Mouse (Mus musculus) forebrain, embryonic 14.5 days (tissue): ENCODE measurements around the gene Tlcd1. TPM values are rescaled to one million over a fixed set of nuclear protein-coding genes. Genes with fewer than 3 reads are reported as not detected.

ENCODE experiments used
- ATAC-seq: fragments of 200-750 bp; cut with Nextera tagmentation; 2 replicates; pipeline ENCODE4 v1.8.0; 2017; ENCODE audit warnings: mild to moderate bottlenecking, moderate library complexity
- DNase-seq: peaks from one replicate; pipeline ENCODE4 v3.0.0-alpha.2; 2015; ENCODE audit warnings: low spot score
- H3K27ac ChIP-seq: fragments of 300-500 bp; sonication (generic); 2 replicates; pipeline ENCODE4 v1.5.1; 2014; ENCODE audit warnings: low read depth, mild to moderate bottlenecking, control low read depth, low read length, moderate library complexity
- H3K27me3 ChIP-seq: fragments of 300-500 bp; sonication (generic); replicated peaks from 2 replicates; pipeline ENCODE4 v1.6.1; 2014; ENCODE audit warnings: low read length, control low read depth, mixed read lengths; ENCODE audit not compliant: control insufficient read depth, insufficient read depth
- H3K36me3 ChIP-seq: fragments of 300-500 bp; sonication (generic); 2 replicates; pipeline ENCODE4 v1.6.1; 2014; ENCODE audit warnings: low read length, control low read depth; ENCODE audit not compliant: control insufficient read depth, insufficient read depth
- H3K4me1 ChIP-seq: fragments of 300-500 bp; sonication (generic); 2 replicates; pipeline ENCODE4 v1.6.1; 2014; ENCODE audit warnings: antibody characterized with exemption, low read length, control low read depth; ENCODE audit not compliant: control insufficient read depth, insufficient read depth
- H3K4me2 ChIP-seq: fragments of 300-500 bp; sonication (generic); 2 replicates; pipeline ENCODE4 v1.6.1; 2014; ENCODE audit warnings: mild to moderate bottlenecking, control low read depth, low read length
- H3K4me3 ChIP-seq: fragments of 300-500 bp; sonication (generic); 2 replicates; pipeline ENCODE4 v1.5.1; 2014; ENCODE audit warnings: low read depth, low read length, control low read depth
- H3K9ac ChIP-seq: fragments of 300-500 bp; sonication (generic); 2 replicates; pipeline ENCODE4 v1.6.1; 2014; ENCODE audit warnings: mild to moderate bottlenecking, low read length, control low read depth, moderate library complexity
- H3K9me3 ChIP-seq: fragments of 300-500 bp; sonication (generic); replicated peaks from 2 replicates; pipeline ENCODE4 v1.6.1; 2016; ENCODE audit warnings: low read length, control low read depth, mixed read lengths; ENCODE audit not compliant: control insufficient read depth
- WGBS: fragments of 180-500 bp; shearing (Covaris S2); extraction: QIAGEN DNeasy Blood & Tissue Kit; methylation state at CpG from one replicate; pipeline ENCODE4 v1.1.7; 2014; 5-methylcytosine and 5-hydroxymethylcytosine counted together
- polyA plus RNA-seq: library from polyadenylated mRNA; unstranded; fragments of >200 nt; fragmentation: Nextera tagmentation; extraction: Ambion mirVana; gene quantifications from 2 replicates; pipeline ENCODE4 v1.2.1, GENCODE M21; 2014

Tlcd1 gene
- polyA plus RNA-seq, 1 experiment from 2014 or later = 4.4 TPM

DNA sequence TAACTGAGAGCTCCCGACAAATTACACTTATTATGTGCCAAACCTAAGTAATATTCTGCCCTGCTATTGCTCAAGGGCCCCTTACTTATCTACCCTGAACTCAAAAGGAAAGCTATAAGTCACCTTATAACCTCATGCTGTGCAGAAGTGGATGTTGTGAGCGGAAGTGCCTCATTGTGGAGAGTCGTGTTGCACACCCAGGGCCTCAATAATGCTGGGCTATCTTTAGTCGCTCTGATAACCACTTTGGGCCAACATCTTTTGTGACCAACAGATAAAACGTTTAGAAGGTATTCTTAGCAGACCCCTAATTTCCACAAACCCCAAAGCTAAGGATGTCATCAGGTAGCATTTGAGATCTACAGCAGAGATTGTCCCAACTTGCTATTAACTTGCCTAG is 35.8 kb upstream of the Tlcd1 start:
- Histone ChIP-seq H3K27ac (no peak overlapping the region), H3K9ac (no peak overlapping the region), H3K4me3 (no peak overlapping the region), H3K4me1 (no peaks in the 10 kb centered on the region), H3K36me3 (peaks cover 27% of the 10 kb centered on the region), H3K27me3 (no peaks in the 10 kb centered on the region), H3K4me2 (no peak overlapping the region), H3K9me3 (no peaks in the 10 kb centered on the region)
- WGBS = 86% methylated on average over 5 of the region's 5 CpGs
- DNase-seq (no peak), ATAC-seq (no peak)

DNA sequence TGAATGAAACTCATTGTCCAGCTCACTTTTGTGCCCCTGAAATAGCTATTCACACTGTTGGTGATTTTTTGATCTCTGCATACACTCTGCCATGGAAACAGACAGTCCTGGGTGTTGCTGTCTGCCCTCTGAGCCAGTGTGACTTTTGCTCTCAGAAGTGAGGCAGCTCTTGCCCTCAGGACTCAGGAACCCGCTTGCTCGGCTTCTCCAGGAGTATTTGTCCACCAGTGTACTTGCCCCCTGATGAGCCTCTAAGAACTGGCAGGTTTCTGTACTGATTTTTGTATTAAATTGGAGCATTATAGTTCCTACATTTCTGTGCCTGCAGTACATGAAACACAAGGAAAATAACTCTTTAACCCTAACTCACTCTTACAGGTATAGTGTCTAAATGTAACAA is 33.0 kb upstream of the Tlcd1 start:
- Histone ChIP-seq H3K27me3 (no peaks in the 10 kb centered on the region), H3K4me1 (no peaks in the 10 kb centered on the region), H3K4me2 (no peak overlapping the region), H3K36me3 (peaks cover 52% of the 10 kb centered on the region), H3K9ac (no peak overlapping the region), H3K4me3 (no peak overlapping the region), H3K27ac (no peak overlapping the region), H3K9me3 (no peaks in the 10 kb centered on the region)
- DNase-seq (no peak), ATAC-seq (no peak)
- WGBS = 86% methylated on average over 2 of the region's 2 CpGs

DNA sequence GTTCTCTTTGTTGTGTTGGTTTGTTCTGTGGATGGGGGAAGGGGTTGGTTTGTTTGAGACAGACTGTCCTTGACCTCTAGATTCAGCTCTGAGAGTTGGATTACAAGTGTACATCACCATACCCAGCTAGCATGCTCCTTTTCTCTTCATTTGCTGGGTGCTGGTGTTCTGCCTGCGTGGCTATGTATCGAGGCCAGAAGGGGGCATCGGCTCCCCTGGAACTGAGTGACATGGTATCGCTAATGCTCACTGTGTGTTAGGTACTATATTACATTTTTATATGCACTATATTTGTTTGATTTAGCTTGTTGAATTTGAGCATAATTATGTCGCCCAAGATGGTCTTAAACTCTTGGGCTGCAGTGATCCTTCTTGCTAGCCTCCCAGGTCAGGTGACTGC is 30.3 kb upstream of the Tlcd1 start:
- 91% methylated on average over 5 of the region's 5 CpGs for WGBS
- Histone ChIP-seq H3K27ac (no peak overlapping the region), H3K4me1 (no peaks in the 10 kb centered on the region), H3K9me3 (no peaks in the 10 kb centered on the region), H3K4me3 (no peak overlapping the region), H3K36me3 (peaks cover 76% of the 10 kb centered on the region), H3K27me3 (no peaks in the 10 kb centered on the region), H3K9ac (no peak overlapping the region), H3K4me2 (no peak overlapping the region)
- no peak for DNase-seq
- ATAC-seq = no peak

DNA sequence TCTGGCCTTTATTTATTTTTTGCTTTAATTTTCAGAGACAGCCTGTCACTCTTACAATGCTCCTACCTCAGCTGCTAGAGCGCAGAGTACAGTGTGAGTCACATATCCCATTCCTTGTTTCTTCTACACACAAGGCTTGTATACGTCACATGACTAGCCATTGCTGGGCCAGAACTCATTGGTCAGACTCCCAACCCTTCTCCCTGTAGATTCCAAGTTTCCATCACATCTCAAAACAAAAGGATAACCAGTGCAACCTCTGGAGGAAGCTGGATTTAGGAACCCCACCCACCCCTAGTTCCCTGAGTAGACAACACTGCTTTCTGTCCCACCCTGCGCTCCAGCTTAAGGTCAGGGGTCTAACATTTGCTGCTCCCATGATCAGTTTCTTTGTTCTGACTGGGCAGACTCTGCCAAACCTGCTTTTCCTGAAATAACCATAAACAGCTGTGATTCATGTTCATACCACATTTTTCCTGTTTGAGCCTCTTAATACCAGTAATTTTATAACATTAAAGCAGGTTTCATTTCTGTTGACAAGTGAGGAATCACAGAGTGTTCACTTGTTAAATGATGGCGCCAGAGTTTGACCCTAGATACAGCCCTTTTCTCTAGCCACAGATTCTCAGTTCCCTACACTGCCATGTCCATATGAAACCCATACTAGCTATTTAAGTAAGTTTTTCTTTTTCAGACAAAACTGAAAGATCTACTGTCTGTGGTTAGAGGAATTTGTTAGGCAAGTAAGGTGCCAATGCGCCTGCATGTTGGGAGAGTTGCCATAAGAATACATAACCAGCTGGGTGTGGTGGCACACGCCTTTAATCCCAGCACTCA is 29.6 kb upstream of the Tlcd1 start:
- WGBS = 93% methylated on average over 6 of the region's 6 CpGs
- H3K4me2 ChIP-seq = no peak overlapping the region
- ATAC-seq = no peak
- no peak overlapping the region for H3K27ac ChIP-seq
- H3K9ac ChIP-seq = no peak overlapping the region
- peaks cover 79% of the 10 kb centered on the region for H3K36me3 ChIP-seq
- H3K27me3 ChIP-seq = no peaks in the 10 kb centered on the region
- no peak overlapping the region for H3K4me3 ChIP-seq
- H3K4me1 ChIP-seq = peaks cover under 1% of the 10 kb centered on the region
- no peak for DNase-seq
- no peaks in the 10 kb centered on the region for H3K9me3 ChIP-seq

DNA sequence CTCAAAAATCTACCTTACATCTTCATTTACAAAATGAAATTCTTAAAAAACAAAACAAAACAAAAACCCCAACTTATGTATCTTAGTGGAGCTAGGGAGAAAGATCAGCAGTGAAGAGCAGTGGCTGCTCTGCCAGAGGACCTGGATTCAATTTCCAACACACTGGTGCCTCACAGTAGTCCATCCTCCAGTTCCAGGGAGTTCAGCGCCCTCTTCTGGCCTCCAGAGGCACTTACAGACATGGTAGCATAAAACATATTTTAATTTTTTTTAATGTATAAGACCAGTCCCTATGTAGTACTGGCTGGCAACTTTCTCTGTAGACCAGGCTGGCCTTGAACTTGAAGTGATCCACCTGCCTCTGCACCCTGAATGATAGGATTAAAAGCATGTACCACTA is 25.4 kb upstream of the Tlcd1 start:
- Histone ChIP-seq H3K36me3 (peaks cover 81% of the 10 kb centered on the region), H3K27ac (no peak overlapping the region), H3K4me3 (no peak overlapping the region), H3K9ac (no peak overlapping the region), H3K9me3 (no peaks in the 10 kb centered on the region), H3K27me3 (no peaks in the 10 kb centered on the region), H3K4me2 (no peak overlapping the region), H3K4me1 (peaks cover 17% of the 10 kb centered on the region)
- 24% methylated on average over 1 of the region's 1 CpGs for WGBS
- no peak for ATAC-seq
- peak; percentile 37 for DNase-seq

DNA sequence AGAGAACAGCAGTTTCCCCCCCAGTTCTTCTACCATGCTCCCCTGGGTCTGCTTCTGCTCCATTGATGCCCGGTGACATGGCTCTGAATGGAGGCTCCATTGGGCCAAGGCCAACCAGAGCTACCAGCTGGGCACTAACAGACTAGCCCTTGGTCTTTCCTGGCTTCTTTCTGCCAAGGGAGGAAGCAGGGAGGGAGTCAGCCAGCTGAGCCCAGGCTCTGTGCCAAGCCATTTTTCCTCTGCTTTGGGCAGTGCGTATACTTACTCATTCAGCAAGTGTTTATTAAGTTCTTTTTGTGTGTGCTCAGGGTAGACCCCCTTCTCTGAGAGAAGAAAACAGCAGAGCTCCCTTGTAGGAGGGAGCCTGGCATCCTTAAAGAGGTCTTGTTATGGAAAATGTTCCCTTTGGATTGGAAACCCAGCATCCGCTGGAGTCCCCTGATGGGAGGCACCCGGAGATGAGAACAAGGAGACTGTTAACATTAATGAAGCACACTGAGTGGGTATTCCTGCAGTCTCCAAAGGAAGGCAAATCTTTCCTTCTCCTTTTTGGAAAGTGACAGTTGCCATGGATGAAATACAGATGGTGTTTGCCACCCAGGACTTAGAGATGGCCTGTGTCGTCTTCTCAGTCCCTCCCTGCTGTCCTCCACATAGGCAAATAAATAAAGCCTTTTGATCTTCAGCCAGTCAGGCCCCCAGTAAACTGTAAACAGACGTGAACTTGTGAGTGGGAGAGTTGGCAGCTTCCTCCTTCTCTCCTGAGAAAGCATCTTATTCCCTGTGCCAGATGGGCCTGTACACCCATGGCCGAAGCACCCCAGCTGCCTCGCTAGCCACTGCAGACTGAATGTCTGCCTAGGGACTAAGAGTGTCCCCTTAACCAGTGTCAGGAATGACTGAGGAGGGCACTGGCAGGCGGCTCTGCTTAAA is 23.9 kb upstream of the Tlcd1 start:
- Histone ChIP-seq H3K27ac (peak overlapping the region; percentile 76), H3K4me2 (0 out of 2 replicates have a peak overlapping the region, but pooled peaks have one; percentile 8), H3K9me3 (no peaks in the 10 kb centered on the region), H3K4me1 (peaks cover 17% of the 10 kb centered on the region), H3K36me3 (peaks cover 82% of the 10 kb centered on the region), H3K27me3 (no peaks in the 10 kb centered on the region), H3K9ac (0 out of 2 replicates have a peak overlapping the region, but pooled peaks have one; percentile 32), H3K4me3 (no peak overlapping the region)
- ATAC-seq = peak; percentile 88
- peak; percentile 92 for DNase-seq
- WGBS = 36% methylated on average over 9 of the region's 9 CpGs

DNA sequence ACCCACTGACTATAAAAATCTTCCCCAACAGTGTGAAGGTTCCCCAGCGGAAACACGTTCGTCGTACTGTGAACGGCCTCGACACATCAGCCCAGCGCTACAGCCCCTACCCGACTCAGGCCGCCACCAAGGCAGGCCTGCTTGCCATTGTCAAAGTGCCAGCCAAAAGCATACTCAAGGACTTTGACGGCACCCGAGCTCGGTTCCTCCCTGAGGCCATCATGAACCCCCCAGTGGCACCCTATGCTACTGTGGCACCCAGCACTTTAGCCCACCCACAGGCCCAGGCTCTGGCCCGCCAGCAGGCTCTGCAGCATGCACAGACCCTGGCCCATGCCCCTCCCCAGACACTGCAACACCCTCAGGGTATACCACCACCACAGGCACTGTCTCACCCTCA is 22.7 kb upstream of the Tlcd1 start:
- Histone ChIP-seq H3K9me3 (no peaks in the 10 kb centered on the region), H3K4me1 (peaks cover 17% of the 10 kb centered on the region), H3K4me2 (no peak overlapping the region), H3K4me3 (no peak overlapping the region), H3K36me3 (peaks cover 84% of the 10 kb centered on the region), H3K27ac (peak overlapping the region; percentile 76), H3K9ac (peak overlapping the region; percentile 17; the same call in 1 of the 2 replicates), H3K27me3 (no peaks in the 10 kb centered on the region)
- 83% methylated on average over 13 of the region's 13 CpGs for WGBS
- no peak for ATAC-seq
- no peak for DNase-seq

DNA sequence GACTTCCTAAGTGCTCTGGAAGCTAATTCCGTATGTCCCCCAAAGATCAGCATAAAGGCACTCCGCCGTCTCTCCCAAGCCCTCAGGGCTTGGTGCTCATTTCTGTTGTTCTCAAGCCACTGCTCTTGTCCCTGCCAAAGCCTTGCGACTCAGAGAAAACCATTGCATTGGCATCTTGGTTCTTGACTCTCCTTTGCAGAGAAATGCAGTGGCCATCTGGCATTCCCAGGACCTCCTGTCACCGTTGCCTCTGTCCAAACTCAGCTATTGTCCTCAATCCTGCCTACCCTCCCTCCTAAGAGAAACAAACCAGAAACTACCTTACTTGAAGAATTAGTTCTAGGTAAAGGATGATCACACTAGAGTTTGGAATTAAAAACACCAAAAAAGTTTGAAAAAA is 20.8 kb upstream of the Tlcd1 start:
- ATAC-seq = no peak
- no peak overlapping the region for H3K9ac ChIP-seq
- no peak overlapping the region for H3K4me3 ChIP-seq
- WGBS = 77% methylated on average over 5 of the region's 5 CpGs
- no peaks in the 10 kb centered on the region for H3K9me3 ChIP-seq
- no peaks in the 10 kb centered on the region for H3K27me3 ChIP-seq
- DNase-seq = no peak
- H3K36me3 ChIP-seq = peaks cover 86% of the 10 kb centered on the region
- H3K4me1 ChIP-seq = peaks cover 17% of the 10 kb centered on the region
- no peak overlapping the region for H3K4me2 ChIP-seq
- H3K27ac ChIP-seq = no peak overlapping the region
